Mouse (Mus musculus): ENCODE results near the gene Kcnh5.

DNA sequence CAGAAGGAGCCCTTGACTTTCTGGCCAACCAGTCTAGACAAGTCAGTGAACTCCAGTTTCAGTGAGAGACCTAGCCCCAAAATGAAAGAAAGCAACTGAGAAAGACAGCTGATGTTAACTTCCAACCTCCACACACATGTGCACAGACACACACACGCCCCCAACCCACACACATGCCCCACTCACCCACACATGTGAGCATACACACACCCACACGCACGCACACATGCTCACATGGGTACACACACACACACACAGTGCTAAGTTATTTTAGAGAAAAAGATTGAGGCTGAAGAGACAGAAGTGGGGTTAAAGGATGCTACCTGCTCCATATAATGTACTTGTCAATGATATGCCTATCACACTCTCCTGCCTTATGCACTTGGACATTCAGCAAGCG lies 327.2 kb downstream of the Kcnh5 start:
- TF ChIP-seq GATA1 (IDR thresholded peaks at IDR 0.05; ENCODE audit: borderline replicate concordance, low read length) (no peak), FLI1 (IDR thresholded peaks at IDR 0.05; ENCODE audit: low read length) (no peak)
